Mouse (Mus musculus): ENCODE data around the gene Slit3. TPM values are rescaled to one million over a fixed set of nuclear protein-coding genes. Genes with fewer than 3 reads are reported as not detected.

The Slit3 gene
- polyA plus RNA-seq, 1 experiment from 2014 or later, result 11.1 TPM

DNA sequence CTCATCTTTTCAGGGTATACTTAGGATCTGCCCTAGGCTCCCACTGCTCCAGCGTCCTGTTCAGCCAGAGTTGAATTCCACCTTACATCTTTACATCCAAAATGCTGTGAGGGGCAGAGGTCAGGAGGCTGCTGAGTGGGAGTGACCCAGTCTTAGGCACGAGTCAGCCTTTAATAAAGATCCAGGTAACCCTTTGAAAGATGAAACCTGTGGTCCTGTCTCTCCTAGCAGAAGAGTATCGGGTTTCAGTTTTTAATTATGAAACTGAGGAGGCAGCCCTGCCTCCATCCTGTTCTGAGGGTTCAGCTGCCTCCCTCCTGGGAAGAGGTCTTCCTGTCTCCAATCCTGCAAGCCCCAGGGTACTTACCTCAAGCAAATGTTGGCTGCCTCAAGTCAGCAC, 264.4 kb downstream of the Slit3 start:
- Histone ChIP-seq H3K4me3 (ENCODE audit: low read depth, low read length) (no peak overlapping the region), H3K27ac (ENCODE audit: low read depth, low read length) (no peak overlapping the region), H3K4me2 (no peak overlapping the region), H3K4me1 (ENCODE audit: control insufficient read depth, insufficient read depth, low read length) (no peaks in the 10 kb centered on the region), H3K9ac (ENCODE audit: low read length) (no peak overlapping the region), H3K27me3 (ENCODE audit: control insufficient read depth, insufficient read depth, low read length) (no peaks in the 10 kb centered on the region; the same call in none of the 2 replicates), H3K9me3 (ENCODE audit: control insufficient read depth, low read length) (no peaks in the 10 kb centered on the region), H3K36me3 (ENCODE audit: control insufficient read depth, insufficient read depth, low read length) (no peaks in the 10 kb centered on the region)
- DNase-seq (ENCODE audit: low spot score, missing footprints), result no peak
- WGBS, result 29% methylated on average over 3 of the region's 3 CpGs
- no peak for ATAC-seq (ENCODE audit: low FRiP score)

GRCm38 (mm10) chr11:35387826-35388225, 266.8 kb downstream of the Slit3 start:
- ATAC-seq (ENCODE audit: low FRiP score), result no peak
- no peak overlapping the region for H3K9ac ChIP-seq (ENCODE audit: low read length)
- WGBS, result 86% methylated on average over 10 of the region's 10 CpGs
- no peak overlapping the region for H3K27ac ChIP-seq (ENCODE audit: low read depth, low read length)
- no peaks in the 10 kb centered on the region for H3K36me3 ChIP-seq (ENCODE audit: control insufficient read depth, insufficient read depth, low read length)
- H3K4me2 ChIP-seq, result no peak overlapping the region
- H3K4me1 ChIP-seq (ENCODE audit: control insufficient read depth, insufficient read depth, low read length), result no peaks in the 10 kb centered on the region
- H3K27me3 ChIP-seq (ENCODE audit: control insufficient read depth, insufficient read depth, low read length), result no peaks in the 10 kb centered on the region; the same call in none of the 2 replicates
- H3K9me3 ChIP-seq (ENCODE audit: control insufficient read depth, low read length), result no peaks in the 10 kb centered on the region
- no peak overlapping the region for H3K4me3 ChIP-seq (ENCODE audit: low read depth, low read length)
- DNase-seq (ENCODE audit: low spot score, missing footprints), result no peak

- ATAC-seq (ENCODE audit: low FRiP score), result no peak
- Histone ChIP-seq H3K4me2 (no peak overlapping the region), H3K4me3 (ENCODE audit: low read depth, low read length) (no peak overlapping the region), H3K9ac (ENCODE audit: low read length) (no peak overlapping the region), H3K4me1 (ENCODE audit: control insufficient read depth, insufficient read depth, low read length) (no peaks in the 10 kb centered on the region), H3K9me3 (ENCODE audit: control insufficient read depth, low read length) (no peaks in the 10 kb centered on the region), H3K36me3 (ENCODE audit: control insufficient read depth, insufficient read depth, low read length) (no peaks in the 10 kb centered on the region), H3K27me3 (ENCODE audit: control insufficient read depth, insufficient read depth, low read length) (no peaks in the 10 kb centered on the region; the same call in none of the 2 replicates), H3K27ac (ENCODE audit: low read depth, low read length) (no peak overlapping the region)
- WGBS, result 81% methylated on average over 12 of the region's 12 CpGs
- DNase-seq (ENCODE audit: low spot score, missing footprints), result no peak
These were observed 267.4 kb downstream of the Slit3 start for GRCm38 (mm10) chr11:35388471-35388870.

- Histone ChIP-seq H3K27ac (ENCODE audit: low read depth, low read length) (no peak overlapping the region), H3K9me3 (ENCODE audit: control insufficient read depth, low read length) (no peaks in the 10 kb centered on the region), H3K36me3 (ENCODE audit: control insufficient read depth, insufficient read depth, low read length) (no peaks in the 10 kb centered on the region), H3K9ac (ENCODE audit: low read length) (no peak overlapping the region), H3K27me3 (ENCODE audit: control insufficient read depth, insufficient read depth, low read length) (no peaks in the 10 kb centered on the region; the same call in 1 of the 2 replicates), H3K4me3 (ENCODE audit: low read depth, low read length) (no peak overlapping the region), H3K4me1 (ENCODE audit: control insufficient read depth, insufficient read depth, low read length) (no peaks in the 10 kb centered on the region), H3K4me2 (no peak overlapping the region)
- ATAC-seq (ENCODE audit: low FRiP score) (no peak), DNase-seq (ENCODE audit: low spot score, missing footprints) (no peak)
- 91% methylated on average over 7 of the region's 7 CpGs for WGBS
These were observed 268.3 kb downstream of the Slit3 start for GRCm38 (mm10) chr11:35389341-35389740.

DNA sequence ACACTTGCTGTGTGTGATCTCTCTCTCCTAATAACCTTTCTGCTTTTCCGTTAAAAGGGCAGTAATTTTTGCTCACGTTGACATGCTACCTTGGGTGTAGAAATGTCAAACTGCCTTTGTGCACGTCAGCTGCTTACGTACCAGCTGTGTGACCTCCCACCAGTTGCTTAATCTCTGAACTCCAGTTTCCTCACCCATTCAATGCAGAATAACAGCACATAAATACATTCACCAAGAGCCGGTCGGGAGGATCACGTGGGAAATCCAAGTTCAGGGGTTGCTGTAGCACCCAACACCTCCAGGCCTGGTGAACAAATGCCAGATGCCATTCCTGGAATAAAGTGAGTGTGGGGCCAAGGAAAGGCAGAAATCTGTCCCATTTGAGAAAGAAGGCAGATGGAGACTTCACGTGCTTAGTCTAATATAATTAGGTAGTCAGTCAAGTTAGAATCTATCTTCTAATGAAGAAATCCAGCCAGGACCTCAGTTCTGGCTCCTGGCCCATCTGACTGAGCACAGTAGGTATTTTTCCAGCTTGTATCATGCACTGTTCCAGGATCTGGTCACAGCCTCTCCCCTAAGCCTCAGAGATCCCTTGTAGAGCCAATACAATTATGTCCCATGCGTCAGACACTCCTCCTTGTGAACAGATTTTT, 268.9 kb downstream of the Slit3 start:
- H3K4me1 ChIP-seq (ENCODE audit: control insufficient read depth, insufficient read depth, low read length), result no peaks in the 10 kb centered on the region
- H3K27me3 ChIP-seq (ENCODE audit: control insufficient read depth, insufficient read depth, low read length), result no peaks in the 10 kb centered on the region

DNA sequence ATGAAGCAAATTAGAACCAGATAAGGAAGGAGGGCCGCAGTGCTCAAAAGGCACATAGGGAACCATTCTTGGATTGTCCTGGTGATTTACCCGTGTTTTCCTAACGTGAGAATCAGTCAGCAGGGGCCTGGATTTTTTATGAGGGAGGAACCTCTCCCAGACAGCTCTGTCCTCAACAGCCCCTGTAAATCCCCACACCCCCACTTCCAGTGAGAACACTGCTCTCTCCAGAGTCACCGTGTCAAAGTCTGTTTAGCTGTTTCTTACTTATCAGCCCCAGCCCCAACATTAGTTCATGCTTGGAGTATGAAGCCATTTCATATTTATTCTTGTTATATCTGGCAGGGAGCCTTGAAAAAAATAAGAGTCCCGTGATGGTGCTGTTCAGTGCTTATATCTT, 272.8 kb downstream of the Slit3 start:
- Histone ChIP-seq H3K4me3 (ENCODE audit: low read depth, low read length) (no peak overlapping the region), H3K9me3 (ENCODE audit: control insufficient read depth, low read length) (no peaks in the 10 kb centered on the region), H3K4me2 (no peak overlapping the region), H3K27ac (ENCODE audit: low read depth, low read length) (no peak overlapping the region), H3K9ac (ENCODE audit: low read length) (no peak overlapping the region), H3K4me1 (ENCODE audit: control insufficient read depth, insufficient read depth, low read length) (no peaks in the 10 kb centered on the region), H3K27me3 (ENCODE audit: control insufficient read depth, insufficient read depth, low read length) (no peaks in the 10 kb centered on the region), H3K36me3 (ENCODE audit: control insufficient read depth, insufficient read depth, low read length) (no peaks in the 10 kb centered on the region)
- DNase-seq (ENCODE audit: low spot score, missing footprints), result no peak
- WGBS, result 68% methylated on average over 5 of the region's 5 CpGs
- no peak for ATAC-seq (ENCODE audit: low FRiP score)

More for the DNA sequence above, 268.9 kb downstream of the Slit3 start:
- Histone ChIP-seq H3K4me2 (no peak overlapping the region), H3K9me3 (ENCODE audit: control insufficient read depth, low read length) (no peaks in the 10 kb centered on the region), H3K4me3 (ENCODE audit: low read depth, low read length) (no peak overlapping the region), H3K9ac (ENCODE audit: low read length) (no peak overlapping the region), H3K27ac (ENCODE audit: low read depth, low read length) (no peak overlapping the region), H3K36me3 (ENCODE audit: control insufficient read depth, insufficient read depth, low read length) (no peaks in the 10 kb centered on the region)
- DNase-seq (ENCODE audit: low spot score, missing footprints) (no peak), ATAC-seq (ENCODE audit: low FRiP score) (no peak)
- 76% methylated on average over 9 of the region's 9 CpGs for whole genome bisulfite sequencing

- Histone ChIP-seq H3K4me3 (ENCODE audit: low read depth, low read length) (no peak overlapping the region), H3K4me1 (ENCODE audit: control insufficient read depth, insufficient read depth, low read length) (no peaks in the 10 kb centered on the region), H3K9ac (ENCODE audit: low read length) (no peak overlapping the region), H3K27me3 (ENCODE audit: control insufficient read depth, insufficient read depth, low read length) (no peaks in the 10 kb centered on the region), H3K4me2 (no peak overlapping the region), H3K9me3 (ENCODE audit: control insufficient read depth, low read length) (no peaks in the 10 kb centered on the region), H3K36me3 (ENCODE audit: control insufficient read depth, insufficient read depth, low read length) (no peaks in the 10 kb centered on the region), H3K27ac (ENCODE audit: low read depth, low read length) (no peak overlapping the region)
- ATAC-seq (ENCODE audit: low FRiP score) (no peak), DNase-seq (ENCODE audit: low spot score, missing footprints) (no peak)
- WGBS, result 71% methylated on average over 8 of the region's 8 CpGs
These were observed 274.4 kb downstream of the Slit3 start for GRCm38 (mm10) chr11:35395376-35395775.

GRCm38 (mm10) chr11:35398353-35398752, 277.3 kb downstream of the Slit3 start:
- no peak for DNase-seq (ENCODE audit: low spot score, missing footprints)
- Histone ChIP-seq H3K4me3 (ENCODE audit: low read depth, low read length) (no peak overlapping the region), H3K36me3 (ENCODE audit: control insufficient read depth, insufficient read depth, low read length) (no peaks in the 10 kb centered on the region), H3K27ac (ENCODE audit: low read depth, low read length) (no peak overlapping the region), H3K9me3 (ENCODE audit: control insufficient read depth, low read length) (no peaks in the 10 kb centered on the region), H3K27me3 (ENCODE audit: control insufficient read depth, insufficient read depth, low read length) (no peaks in the 10 kb centered on the region), H3K4me2 (no peak overlapping the region), H3K9ac (ENCODE audit: low read length) (no peak overlapping the region), H3K4me1 (ENCODE audit: control insufficient read depth, insufficient read depth, low read length) (no peaks in the 10 kb centered on the region)
- no peak for ATAC-seq (ENCODE audit: low FRiP score)
- 79% methylated on average over 5 of the region's 5 CpGs for WGBS

DNA sequence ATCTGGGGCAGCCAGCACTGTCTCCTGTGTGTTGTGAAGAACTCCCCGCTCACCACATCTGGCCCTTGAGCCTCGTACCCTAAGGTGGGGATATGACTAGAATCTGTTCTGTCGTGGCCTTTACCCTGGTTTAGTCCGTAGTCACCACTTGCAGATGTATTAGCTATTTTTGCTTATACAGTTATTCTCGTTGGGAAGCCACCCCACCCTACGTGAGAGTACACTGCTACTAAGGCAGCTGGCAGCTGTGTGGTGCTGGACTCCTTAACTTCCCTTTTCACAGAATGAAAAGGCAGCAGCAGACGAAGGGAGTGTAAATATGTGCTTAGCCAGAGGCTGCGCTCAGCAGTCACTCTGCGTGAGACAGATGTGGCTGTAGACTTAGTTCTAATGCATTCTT, 282.5 kb downstream of the Slit3 start:
- H3K27me3 ChIP-seq (ENCODE audit: control insufficient read depth, insufficient read depth, low read length), result 0 out of 2 replicates have a peak, but pooled peaks cover 2% of the 10 kb centered on the region
- H3K4me1 ChIP-seq (ENCODE audit: control insufficient read depth, insufficient read depth, low read length), result peaks cover 5% of the 10 kb centered on the region; the same call in 1 of the 2 replicates
- H3K9me3 ChIP-seq (ENCODE audit: control insufficient read depth, low read length), result no peaks in the 10 kb centered on the region
- no peaks in the 10 kb centered on the region for H3K36me3 ChIP-seq (ENCODE audit: control insufficient read depth, insufficient read depth, low read length)
- H3K4me2 ChIP-seq, result no peak overlapping the region
- no peak overlapping the region for H3K4me3 ChIP-seq (ENCODE audit: low read depth, low read length)
- H3K9ac ChIP-seq (ENCODE audit: low read length), result no peak overlapping the region
- 80% methylated on average over 9 of the region's 9 CpGs for WGBS
- ATAC-seq (ENCODE audit: low FRiP score), result no peak
- no peak overlapping the region for H3K27ac ChIP-seq (ENCODE audit: low read depth, low read length)
- DNase-seq (ENCODE audit: low spot score, missing footprints), result no peak

All from midbrain, embryonic 11.5 days (tissue).